Mouse (Mus musculus): ENCODE results near the gene F830045P16Rik. TPM values are rescaled to one million over a fixed set of nuclear protein-coding genes. Genes with fewer than 3 reads are reported as not detected.

The F830045P16Rik gene
- polyA plus RNA-seq, 1 experiment from 2014 or later = not detected

Other genes with a start within 250 kb of the F830045P16Rik start
- gene Ckap2l, start 239.4 kb downstream of the F830045P16Rik start, polyA plus RNA-seq (2015; fragmentation: Nextera tagmentation; extraction: Ambion mirVana) = 36.5 and 39.5 TPM in 2 replicates
- gene Il1a, start 226.6 kb downstream of the F830045P16Rik start, polyA plus RNA-seq (2015; fragmentation: Nextera tagmentation; extraction: Ambion mirVana) = 0.08 and 0.23 TPM in 2 replicates
- 0.39 and 0.51 TPM in 2 replicates for gene Il1b, start 165.5 kb downstream of the F830045P16Rik start, polyA plus RNA-seq (2015; fragmentation: Nextera tagmentation; extraction: Ambion mirVana)
- gene Sirpa, start 56.2 kb upstream of the F830045P16Rik start, polyA plus RNA-seq (2015; fragmentation: Nextera tagmentation; extraction: Ambion mirVana) = 13.8 and 20.1 TPM in 2 replicates
- 0.13 and 0.33 TPM in 2 replicates for gene Pdyn, start 163.2 kb upstream of the F830045P16Rik start, polyA plus RNA-seq (2015; fragmentation: Nextera tagmentation; extraction: Ambion mirVana)